Mouse (Mus musculus) megakaryocyte, adult 5-6 weeks (primary cell): Measurements from ENCODE around the gene Exoc2. TPM values are rescaled to one million over a fixed set of nuclear protein-coding genes. Genes with fewer than 3 reads are reported as not detected.
A peak's percentile ranks its signal among the peaks of the same experiment; 100 is the strongest.

Source experiments
- ATAC-seq: 2 replicates; pipeline ENCODE4 v1.8.0; 2016; ENCODE audit warnings: mild to moderate bottlenecking, inconsistent platforms; ENCODE audit not compliant: poor library complexity, severe bottlenecking
- total RNA-seq, 2 experiments: library from RNA; stranded (forward) in 1 of 2; stranded (reverse) in 1 of 2; fragments of 153-499, 151-499 nt in 1 of 2; fragments of 221-1000, 200-1000 nt in 1 of 2; gene quantifications; 2 replicates each; pipeline versions ENCODE4 v1.2.3 to v1.2.4; 2015 to 2017

Exoc2 gene
- total RNA-seq, 2 experiments from 2014 or later, result 53.6 to 59.8 TPM

- ATAC-seq, result peak; percentile 81
Observed at GRCm38 (mm10) chr13:30972102-30972501, 1.8 kb downstream of the Exoc2 start.

- ATAC-seq, result no peak
Observed at GRCm38 (mm10) chr13:30971047-30971446, 2.8 kb downstream of the Exoc2 start.

GRCm38 (mm10) chr13:30968311-30968710 lies 5.6 kb downstream of the Exoc2 start:
- ATAC-seq, result no peak

- no peak for ATAC-seq
Observed at GRCm38 (mm10) chr13:30966507-30966911, 7.4 kb downstream of the Exoc2 start.

- ATAC-seq, result no peak
Observed at GRCm38 (mm10) chr13:30961932-30962331, 12.0 kb downstream of the Exoc2 start.

GRCm38 (mm10) chr13:30960714-30961113 lies 13.2 kb downstream of the Exoc2 start:
- no peak for ATAC-seq

GRCm38 (mm10) chr13:30953580-30953979 lies 20.3 kb downstream of the Exoc2 start:
- ATAC-seq, result no peak

GRCm38 (mm10) chr13:30952044-30952443 lies 21.8 kb downstream of the Exoc2 start:
- ATAC-seq, result peak; percentile 53

GRCm38 (mm10) chr13:30949181-30949580 lies 24.7 kb downstream of the Exoc2 start:
- peak; percentile 81 for ATAC-seq

- ATAC-seq, result no peak
Observed at GRCm38 (mm10) chr13:30947540-30947939, 26.4 kb downstream of the Exoc2 start, which contains the start of gene Hus1b. Gene Hus1b (minus strand): TSS chr13:30947759.

- ATAC-seq, result no peak
Observed at GRCm38 (mm10) chr13:30947129-30947528, 26.8 kb downstream of the Exoc2 start.

GRCm38 (mm10) chr13:30945788-30946187 lies 28.1 kb downstream of the Exoc2 start:
- ATAC-seq, result no peak

GRCm38 (mm10) chr13:30932972-30933371 lies 40.9 kb downstream of the Exoc2 start:
- 0 out of 2 replicates have a peak, but pooled peaks have one; percentile 51 for ATAC-seq

GRCm38 (mm10) chr13:30931613-30932012 lies 42.3 kb downstream of the Exoc2 start:
- ATAC-seq, result no peak

GRCm38 (mm10) chr13:30929119-30929518 lies 44.8 kb downstream of the Exoc2 start:
- no peak for ATAC-seq

- no peak for ATAC-seq
Observed at GRCm38 (mm10) chr13:30924269-30924668, 49.6 kb downstream of the Exoc2 start.

- ATAC-seq, result no peak
Observed at GRCm38 (mm10) chr13:30921914-30922313, 52.0 kb downstream of the Exoc2 start.

GRCm38 (mm10) chr13:30913757-30914156 lies 60.1 kb downstream of the Exoc2 start:
- no peak for ATAC-seq

- ATAC-seq, result peak; percentile 56
Observed at GRCm38 (mm10) chr13:30913028-30913427, 60.9 kb downstream of the Exoc2 start.

GRCm38 (mm10) chr13:30911931-30912625 lies 61.8 kb downstream of the Exoc2 start:
- ATAC-seq, result no peak

GRCm38 (mm10) chr13:30910889-30911288 lies 63.0 kb downstream of the Exoc2 start:
- no peak for ATAC-seq

GRCm38 (mm10) chr13:30902286-30902685 lies 71.6 kb downstream of the Exoc2 start:
- ATAC-seq, result no peak
